Mouse (Mus musculus) midbrain, embryonic 12.5 days (tissue): ENCODE measurements around the gene Lamb1. TPM values are rescaled to one million over a fixed set of nuclear protein-coding genes. Genes with fewer than 3 reads are reported as not detected.

Experiments
- ATAC-seq: fragments of 200-750 bp; cut with Nextera tagmentation; 2 replicates; pipeline ENCODE4 v1.8.0; 2017; ENCODE audit warnings: low read depth, moderate TSS enrichment, moderate library complexity; ENCODE audit not compliant: low FRiP score
- H3K27ac ChIP-seq: fragments of 300-500 bp; sonication (generic); replicated peaks from 2 replicates; pipeline ENCODE4 v1.5.1; 2016; ENCODE audit warnings: mild to moderate bottlenecking
- H3K27me3 ChIP-seq: fragments of 300-500 bp; sonication (generic); 2 replicates; pipeline ENCODE4 v1.6.1; 2016; ENCODE audit warnings: mild to moderate bottlenecking
- H3K36me3 ChIP-seq: fragments of 300-500 bp; sonication (generic); 2 replicates; pipeline ENCODE4 v1.6.1; 2016
- H3K4me1 ChIP-seq: fragments of 300-500 bp; sonication (generic); 2 replicates; pipeline ENCODE4 v1.6.1; 2016
- H3K4me2 ChIP-seq: fragments of 300-500 bp; sonication (generic); replicated peaks from 2 replicates; pipeline ENCODE4 v1.6.1; 2016; ENCODE audit warnings: mild to moderate bottlenecking, moderate library complexity
- H3K4me3 ChIP-seq: fragments of 300-500 bp; sonication (generic); 2 replicates; pipeline ENCODE4 v1.5.1; 2016; ENCODE audit warnings: mild to moderate bottlenecking
- H3K9ac ChIP-seq: fragments of 300-500 bp; sonication (generic); replicated peaks from 2 replicates; pipeline ENCODE4 v1.6.1; 2016; ENCODE audit warnings: mild to moderate bottlenecking, moderate library complexity
- H3K9me3 ChIP-seq: fragments of 300-500 bp; sonication (generic); 2 replicates; pipeline ENCODE4 v1.6.1; 2016; ENCODE audit warnings: mild to moderate bottlenecking
- WGBS: fragments of 180-500 bp; shearing (Covaris S2); methylation state at CpG from one replicate; pipeline ENCODE4 v1.1.7; 2016; 5-methylcytosine and 5-hydroxymethylcytosine counted together
- polyA plus RNA-seq: library from polyadenylated mRNA; unstranded; fragments of >200 nt; fragmentation: Nextera tagmentation; extraction: Ambion mirVana; gene quantifications from 2 replicates; pipeline ENCODE4 v1.2.1, GENCODE M21; 2016

Gene Lamb1
- polyA plus RNA-seq, 1 experiment from 2014 or later = 29.4 TPM

DNA sequence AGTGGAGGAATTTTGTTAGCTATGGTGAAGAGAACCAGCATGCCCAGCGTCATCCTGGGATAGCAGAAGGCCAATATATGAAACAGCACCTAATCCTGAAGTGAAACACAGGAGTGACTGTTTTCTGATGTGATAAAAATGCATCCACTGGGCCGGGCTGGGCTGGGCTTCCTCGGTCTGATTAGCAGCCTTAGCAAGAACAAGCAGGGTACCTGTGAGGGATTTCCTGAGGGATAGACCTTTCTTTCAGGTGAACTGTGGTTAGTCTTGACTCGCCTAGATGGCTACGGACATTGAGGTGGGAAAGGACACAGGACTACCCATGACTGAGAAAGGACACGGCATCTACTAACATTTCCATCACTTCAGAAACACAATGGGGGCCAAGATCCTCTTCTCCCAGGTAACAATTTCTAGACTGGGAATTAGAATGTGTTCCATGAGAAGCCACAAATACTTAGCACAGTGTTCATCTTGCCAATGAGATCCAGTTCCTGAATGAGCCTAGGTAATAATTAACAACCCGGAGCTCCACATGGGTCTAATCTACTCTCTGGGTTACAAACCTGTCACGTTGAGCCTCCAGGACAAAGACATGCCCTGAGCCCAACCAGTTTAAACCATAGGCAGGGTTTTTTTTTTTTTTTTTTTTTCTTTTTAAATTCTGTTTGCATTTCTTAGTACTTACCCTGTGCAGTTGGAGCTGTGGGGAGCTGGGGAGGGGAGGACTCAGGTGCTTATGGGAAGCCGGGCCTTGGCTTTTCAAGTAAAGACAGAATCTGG is 8.7 kb upstream of the Lamb1 start:
- H3K4me3 ChIP-seq = no peak overlapping the region
- no peak overlapping the region for H3K27ac ChIP-seq
- no peak overlapping the region for H3K4me2 ChIP-seq
- 79% methylated on average over 9 of the region's 9 CpGs for WGBS
- H3K9me3 ChIP-seq = no peaks in the 10 kb centered on the region
- H3K9ac ChIP-seq = no peak overlapping the region
- ATAC-seq = no peak
- H3K27me3 ChIP-seq = no peaks in the 10 kb centered on the region
- H3K4me1 ChIP-seq = no peaks in the 10 kb centered on the region
- H3K36me3 ChIP-seq = no peaks in the 10 kb centered on the region

DNA sequence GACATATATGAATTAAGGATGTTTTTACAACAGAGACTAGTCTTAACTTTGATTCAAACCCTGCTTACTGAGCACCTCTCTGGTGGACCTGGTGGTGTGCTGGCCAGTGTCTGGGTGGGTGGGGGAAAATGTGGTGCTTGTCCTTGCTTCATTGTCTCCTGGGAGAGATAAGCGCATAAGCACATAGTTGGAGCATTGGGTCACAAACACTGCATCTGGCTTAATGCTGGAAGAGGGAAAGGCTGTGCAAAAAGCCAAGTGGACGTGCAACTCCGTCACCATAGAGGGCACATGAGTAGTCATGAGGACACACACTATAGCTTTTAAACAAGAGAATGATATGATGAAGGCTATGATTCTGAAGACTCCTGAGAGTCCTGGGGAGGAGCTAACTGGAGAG is 3.2 kb upstream of the Lamb1 start:
- no peak overlapping the region for H3K4me2 ChIP-seq
- H3K4me1 ChIP-seq = peaks cover 20% of the 10 kb centered on the region
- no peak for ATAC-seq
- H3K36me3 ChIP-seq = no peaks in the 10 kb centered on the region
- no peak overlapping the region for H3K4me3 ChIP-seq
- no peak overlapping the region for H3K9ac ChIP-seq
- no peaks in the 10 kb centered on the region for H3K9me3 ChIP-seq
- WGBS = 93% methylated on average over 3 of the region's 3 CpGs
- peaks cover 46% of the 10 kb centered on the region for H3K27me3 ChIP-seq
- no peak overlapping the region for H3K27ac ChIP-seq

DNA sequence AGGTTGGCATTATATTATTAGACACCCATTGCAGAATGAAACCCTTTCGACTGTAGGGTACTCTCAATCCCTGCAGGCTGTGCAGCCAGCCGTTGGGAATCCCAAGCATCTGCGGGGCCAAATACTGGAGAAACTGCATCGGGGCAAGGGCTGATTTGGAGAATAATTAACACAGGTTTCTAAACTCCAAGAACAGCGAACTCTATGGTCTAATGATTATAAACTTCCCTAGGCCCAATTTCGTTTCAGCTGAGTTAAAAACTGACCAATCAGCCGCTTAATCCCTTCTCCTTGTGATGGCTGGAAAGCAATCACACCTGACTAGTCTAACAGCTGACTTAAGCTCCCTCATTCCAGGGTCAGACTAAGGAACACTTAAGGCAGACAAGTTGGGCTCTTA is 1.1 kb upstream of the Lamb1 start:
- H3K9me3 ChIP-seq = no peaks in the 10 kb centered on the region
- no peak overlapping the region for H3K4me2 ChIP-seq
- no peak overlapping the region for H3K9ac ChIP-seq
- H3K36me3 ChIP-seq = no peaks in the 10 kb centered on the region
- no peak for ATAC-seq
- H3K4me1 ChIP-seq = peaks cover 21% of the 10 kb centered on the region
- no peak overlapping the region for H3K4me3 ChIP-seq
- 32% methylated on average over 7 of the region's 7 CpGs for WGBS
- no peak overlapping the region for H3K27ac ChIP-seq
- peaks cover 59% of the 10 kb centered on the region for H3K27me3 ChIP-seq

DNA sequence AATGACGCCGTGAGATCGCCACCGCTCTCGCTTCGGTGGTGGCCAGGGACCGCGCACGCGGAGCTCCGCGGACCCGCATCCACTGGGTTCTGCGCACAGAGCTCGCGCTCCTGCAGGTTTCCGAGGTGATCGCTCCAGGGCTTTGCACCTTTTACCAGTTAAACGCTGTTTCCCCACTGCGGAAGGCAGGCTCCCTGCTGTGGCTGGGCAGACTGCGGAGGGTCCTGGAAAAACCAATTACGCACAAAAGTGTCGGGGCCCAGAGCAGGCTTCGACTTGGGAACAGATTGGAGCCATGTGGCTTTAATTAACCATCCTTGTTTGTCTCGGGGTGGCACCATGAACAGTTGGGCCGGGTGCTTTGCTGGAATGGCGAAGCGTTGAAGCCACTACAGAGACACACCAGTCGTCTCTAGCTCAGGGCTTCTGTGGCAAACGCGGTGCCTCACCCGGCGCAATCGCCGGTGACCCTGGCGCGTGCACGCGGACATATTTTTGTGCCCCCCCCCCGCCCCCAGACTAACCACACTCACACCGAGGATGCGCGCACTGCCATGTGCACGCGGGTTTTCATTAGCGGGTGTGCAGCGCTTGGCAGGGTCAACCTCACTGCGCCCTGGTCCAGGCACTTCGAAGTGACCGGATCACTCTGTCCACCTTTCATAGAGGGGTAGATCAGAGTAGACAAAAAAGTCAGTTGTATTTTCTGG is 843 bp downstream of the Lamb1 start:
- no peak for ATAC-seq
- Histone ChIP-seq H3K4me1 (peaks cover 21% of the 10 kb centered on the region), H3K9me3 (no peaks in the 10 kb centered on the region), H3K36me3 (no peaks in the 10 kb centered on the region), H3K9ac (no peak overlapping the region), H3K4me2 (peak overlapping the region; percentile 62), H3K27ac (no peak overlapping the region), H3K4me3 (peak overlapping the region; percentile 41), H3K27me3 (peaks cover 59% of the 10 kb centered on the region)
- WGBS = 0% methylated on average over 50 of the region's 50 CpGs

DNA sequence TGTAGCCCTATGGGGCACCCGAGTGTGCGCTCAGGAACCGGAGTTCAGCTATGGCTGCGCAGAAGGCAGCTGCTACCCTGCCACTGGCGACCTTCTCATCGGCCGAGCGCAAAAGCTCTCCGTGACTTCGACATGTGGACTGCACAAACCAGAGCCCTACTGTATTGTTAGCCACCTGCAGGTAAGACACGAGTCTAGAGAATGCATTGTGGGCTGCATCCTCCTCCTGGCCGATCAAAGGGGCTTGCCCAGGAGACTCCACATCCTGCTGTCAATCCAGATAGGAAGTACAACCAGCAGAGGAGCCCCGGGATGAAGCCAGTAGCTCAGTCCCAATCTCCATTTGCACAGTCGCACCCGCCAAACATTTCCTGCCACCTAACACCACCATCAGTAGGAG is 1.7 kb downstream of the Lamb1 start:
- Histone ChIP-seq H3K9ac (no peak overlapping the region), H3K27ac (no peak overlapping the region), H3K9me3 (no peaks in the 10 kb centered on the region), H3K4me2 (peak overlapping the region; percentile 62), H3K4me1 (peaks cover 23% of the 10 kb centered on the region), H3K4me3 (peak overlapping the region; percentile 41), H3K36me3 (no peaks in the 10 kb centered on the region), H3K27me3 (peaks cover 59% of the 10 kb centered on the region)
- 5% methylated on average over 15 of the region's 15 CpGs for WGBS
- no peak for ATAC-seq

- H3K4me2 ChIP-seq = no peak overlapping the region
- peaks cover 57% of the 10 kb centered on the region for H3K27me3 ChIP-seq
- no peak overlapping the region for H3K27ac ChIP-seq
- ATAC-seq = no peak
- peaks cover 27% of the 10 kb centered on the region for H3K4me1 ChIP-seq
- 69% methylated on average over 4 of the region's 4 CpGs for WGBS
- H3K9me3 ChIP-seq = no peaks in the 10 kb centered on the region
- H3K4me3 ChIP-seq = no peak overlapping the region
- no peak overlapping the region for H3K9ac ChIP-seq
- no peaks in the 10 kb centered on the region for H3K36me3 ChIP-seq
These were observed 2.3 kb downstream of the Lamb1 start for GRCm38 (mm10) chr12:31267363-31267762.

GRCm38 (mm10) chr12:31268315-31268714 is 3.3 kb downstream of the Lamb1 start:
- Histone ChIP-seq H3K27ac (no peak overlapping the region), H3K4me3 (no peak overlapping the region), H3K9ac (no peak overlapping the region), H3K36me3 (no peaks in the 10 kb centered on the region), H3K4me1 (peaks cover 27% of the 10 kb centered on the region), H3K4me2 (no peak overlapping the region), H3K9me3 (no peaks in the 10 kb centered on the region), H3K27me3 (peaks cover 47% of the 10 kb centered on the region)
- WGBS = 79% methylated on average over 3 of the region's 3 CpGs
- ATAC-seq = no peak

DNA sequence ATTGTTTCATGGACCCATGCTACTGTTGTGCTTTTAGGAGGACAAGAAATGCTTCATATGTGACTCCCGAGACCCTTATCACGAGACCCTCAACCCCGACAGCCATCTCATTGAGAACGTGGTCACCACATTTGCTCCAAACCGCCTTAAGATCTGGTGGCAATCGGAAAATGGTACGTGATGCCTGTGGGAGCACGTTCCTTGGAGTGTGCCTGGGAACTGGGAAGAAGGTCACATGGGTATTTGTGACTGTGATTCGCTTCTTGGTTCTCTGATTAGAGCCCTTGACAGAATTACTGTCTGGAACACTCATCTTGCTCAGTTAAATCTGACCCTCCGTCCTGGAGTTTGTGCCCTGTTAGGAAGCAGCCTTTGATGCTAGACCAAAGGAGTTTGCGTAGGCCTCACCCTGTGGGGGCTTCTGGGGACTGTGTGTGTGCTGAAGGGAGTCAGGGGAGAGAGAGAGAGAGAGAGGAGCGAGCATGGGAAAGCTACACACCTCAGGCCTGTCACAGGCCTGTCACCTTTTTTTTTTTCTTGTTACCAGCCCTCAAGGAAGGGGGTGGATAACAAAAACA is 4.1 kb downstream of the Lamb1 start:
- Histone ChIP-seq H3K4me1 (peaks cover 27% of the 10 kb centered on the region), H3K9me3 (no peaks in the 10 kb centered on the region), H3K27me3 (peaks cover 41% of the 10 kb centered on the region), H3K9ac (no peak overlapping the region), H3K4me3 (no peak overlapping the region), H3K4me2 (no peak overlapping the region), H3K36me3 (no peaks in the 10 kb centered on the region), H3K27ac (no peak overlapping the region)
- no peak for ATAC-seq
- 77% methylated on average over 12 of the region's 12 CpGs for WGBS

DNA sequence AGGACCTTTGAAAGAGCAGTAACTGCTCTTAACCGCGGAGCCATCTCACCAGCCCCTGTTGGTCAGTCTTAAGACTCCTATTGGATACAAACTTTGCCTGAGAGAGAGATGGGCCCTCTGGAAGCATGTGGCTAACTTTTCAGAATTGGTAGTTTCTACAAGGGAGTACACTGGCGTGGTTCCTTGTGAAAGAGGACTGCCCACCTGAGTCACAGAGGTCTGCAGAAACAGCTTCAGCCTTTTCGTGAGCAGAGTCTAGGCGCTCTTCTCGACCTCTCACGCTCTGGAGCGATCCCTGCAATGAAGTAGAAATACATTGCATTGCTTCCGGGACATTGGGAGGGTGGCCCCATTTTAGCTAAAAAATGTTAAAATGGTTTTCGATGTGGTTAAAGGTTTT is 5.3 kb downstream of the Lamb1 start:
- Histone ChIP-seq H3K27ac (no peak overlapping the region), H3K36me3 (no peaks in the 10 kb centered on the region), H3K4me2 (no peak overlapping the region), H3K9ac (no peak overlapping the region), H3K4me1 (peaks cover 22% of the 10 kb centered on the region), H3K27me3 (peaks cover 29% of the 10 kb centered on the region), H3K9me3 (no peaks in the 10 kb centered on the region), H3K4me3 (no peak overlapping the region)
- ATAC-seq = no peak
- WGBS = 87% methylated on average over 10 of the region's 10 CpGs

DNA sequence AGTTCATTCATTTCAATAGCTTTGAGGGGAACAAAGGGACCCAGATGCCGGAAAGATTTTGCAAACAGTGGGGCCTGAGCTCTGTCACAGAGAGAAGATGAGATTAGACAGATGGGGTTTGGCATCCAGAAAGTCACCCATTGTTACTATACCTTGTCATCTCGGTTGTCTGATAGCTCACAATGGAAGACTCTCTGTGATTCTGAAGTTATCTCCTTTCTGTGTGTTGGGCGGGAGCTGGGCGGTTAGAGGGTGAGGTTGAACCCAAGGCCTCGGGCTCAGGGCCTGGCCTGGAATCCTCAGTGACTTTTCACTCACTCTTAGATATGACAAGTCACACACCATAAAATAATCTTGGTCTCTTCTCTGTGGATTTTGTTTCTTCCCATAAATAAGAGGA is 5.7 kb downstream of the Lamb1 start:
- Histone ChIP-seq H3K9me3 (no peaks in the 10 kb centered on the region), H3K9ac (no peak overlapping the region), H3K36me3 (no peaks in the 10 kb centered on the region), H3K27me3 (peaks cover 24% of the 10 kb centered on the region), H3K4me1 (peaks cover 18% of the 10 kb centered on the region), H3K4me2 (no peak overlapping the region), H3K27ac (no peak overlapping the region), H3K4me3 (no peak overlapping the region)
- no peak for ATAC-seq
- WGBS = 61% methylated on average over 5 of the region's 5 CpGs

DNA sequence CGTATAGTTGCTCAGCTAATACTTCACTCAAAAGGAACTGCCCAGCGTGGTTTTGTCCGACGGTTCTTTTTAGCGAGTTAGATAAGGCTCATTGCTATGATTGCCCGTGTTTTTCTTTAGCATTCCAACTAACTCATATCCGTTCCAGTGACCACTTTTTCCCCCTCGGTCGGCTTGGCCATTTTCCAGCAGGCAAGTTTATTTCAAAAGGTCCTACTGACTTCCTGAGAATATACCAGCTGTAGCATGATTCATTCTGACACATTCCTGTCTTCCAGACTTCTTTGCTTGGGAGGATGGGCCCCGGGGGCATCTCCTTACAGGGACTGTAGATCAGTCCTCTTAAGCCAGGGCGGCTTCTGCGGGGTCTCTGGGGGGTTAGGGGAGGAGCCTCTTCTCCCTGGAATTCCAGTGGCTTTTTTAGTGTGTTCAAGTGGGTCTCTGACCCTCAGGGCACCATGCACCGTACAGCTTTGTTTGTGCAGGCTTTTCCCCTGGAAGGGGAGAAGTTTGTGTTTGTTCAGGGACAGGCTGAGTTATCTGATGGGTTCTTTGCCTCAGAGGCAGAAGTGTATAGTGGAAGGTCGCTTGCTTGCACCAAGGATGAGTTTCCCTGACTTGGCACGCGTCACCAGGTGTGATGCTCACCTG is 6.5 kb downstream of the Lamb1 start:
- peaks cover 17% of the 10 kb centered on the region for H3K27me3 ChIP-seq
- WGBS = 52% methylated on average over 16 of the region's 16 CpGs
- H3K4me3 ChIP-seq = no peak overlapping the region
- H3K27ac ChIP-seq = 0 out of 2 replicates have a peak overlapping the region, but pooled peaks have one; percentile 17
- ATAC-seq = no peak
- no peaks in the 10 kb centered on the region for H3K9me3 ChIP-seq
- H3K9ac ChIP-seq = no peak overlapping the region
- H3K36me3 ChIP-seq = no peaks in the 10 kb centered on the region
- no peak overlapping the region for H3K4me2 ChIP-seq
- peaks cover 10% of the 10 kb centered on the region; the same call in 1 of the 2 replicates for H3K4me1 ChIP-seq
